Mouse (Mus musculus) gastrocnemius, postnatal 36 days (tissue): ENCODE measurements at regions not wholly inside any gene's neighbourhood (a gene's known extent, or its start where the extent isn't known, plus 50 kb on each side); places are given as distances from the start of the nearest gene placed in this dataset.

Experiments
- DNase-seq, 2 experiments: peaks; one replicate each; pipeline ENCODE4 v3.0.0; 2022
- intact Hi-C: fragments of 180-260 bp; cut with DNase I; formaldehyde crosslinking; loops from one replicate; pipeline ENCODE4 v1.15.1; 2025

- intact Hi-C loops, result loop anchor here (5.0 kb wide), 1 partner anchor 357 kb away; no protein-coding TSS in a partner anchor
- DNase-seq, result no peak
Measured at GRCm38 (mm10) chrX:97434327-97434726, 57.3 kb upstream of the Eda2r start.

GRCm38 (mm10) chrX:97431391-97431803, 54.4 kb upstream of the Eda2r start:
- intact Hi-C loops, result loop anchor here (5.0 kb wide), 1 partner anchor 354 kb away; no protein-coding TSS in a partner anchor
- peak in 1 of 2 experiments; percentile 26 for DNase-seq
